38 mouse cellular contexts compared by ENCODE assay signal in the genomic region with DNA sequence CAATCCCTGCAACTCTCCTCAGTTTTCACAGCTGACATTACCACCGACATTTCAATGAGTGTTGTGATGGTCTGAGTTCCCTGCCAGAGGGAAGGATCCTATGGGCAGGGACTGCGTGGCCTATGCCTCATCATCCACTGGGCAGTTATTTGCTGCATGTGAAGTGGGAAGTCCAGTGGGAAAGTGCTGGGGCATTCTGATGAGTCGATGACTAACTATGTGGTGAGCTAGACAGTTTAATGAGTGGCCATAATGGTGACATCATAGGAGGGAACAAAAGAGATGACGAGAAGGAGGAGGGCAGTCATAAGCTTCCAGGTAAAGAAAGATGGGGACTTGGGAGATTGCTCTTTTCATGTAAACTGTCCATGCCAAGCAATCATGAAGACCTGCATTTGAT. TPM values are rescaled to one million over a fixed set of nuclear protein-coding genes. Genes with fewer than 3 reads are reported as not detected.
DNase-seq lines count a peak whose midpoint lies in the region; ATAC-seq and TF ChIP-seq lines count a peak whose summit lies in the region.
"Had no signal": no experiment of that assay in that cellular context is flagged by ENCODE, and none has a peak within 500 bp of the region (broad histone marks: within the 10 kb centered on the region; RNA-seq: fewer than 3 reads in every experiment).

No protein-coding gene starts in this region.

- H3K27ac ChIP-seq in lung, postnatal 0 days (ENCODE audit: low read length) = no peak overlapping the region
- H3K27ac ChIP-seq in embryonic fibroblast, embryonic 13.5 days (ENCODE audit: insufficient read depth, low read length) = peak overlapping the region; percentile 37; the same call in 1 of the 2 replicates
- H3K27ac ChIP-seq in stomach, postnatal 0 days (replicated peaks) = no peak overlapping the region
- no peak overlapping the region for H3K27ac ChIP-seq in midbrain, postnatal 0 days (ENCODE audit: low read depth, low read length)
- H3K27ac ChIP-seq: embryonic facial prominence, embryonic 12.5 days; embryonic facial prominence, embryonic 15.5 days; forebrain, embryonic 10.5 days; forebrain, embryonic 13.5 days; gastrocnemius, adult 2 months; heart, embryonic 15.5 days; hindbrain, embryonic 10.5 days; hindbrain, embryonic 13.5 days; intestine, embryonic 15.5 days had no signal

- no peak for TF ChIP-seq EP300 in lung, postnatal 0 days (IDR thresholded peaks at IDR 0.05)
- TF ChIP-seq EP300 in stomach, postnatal 0 days (optimal IDR thresholded peaks at IDR 0.05) = no peak

- 0 out of 2 replicates have a peak, but pooled peaks have one; percentile 35 for TF ChIP-seq POLR2A in embryonic fibroblast, embryonic 13.5 days (IDR thresholded peaks at IDR 0.05; ENCODE audit: low read depth, low read length)

- H3K36me3 ChIP-seq in lung, postnatal 0 days (ENCODE audit: insufficient read depth, low read length) = no peaks in the 10 kb centered on the region
- no peaks in the 10 kb centered on the region for H3K36me3 ChIP-seq in stomach, postnatal 0 days (ENCODE audit: control insufficient read depth, insufficient read depth, low read length)
- no peaks in the 10 kb centered on the region for H3K36me3 ChIP-seq in midbrain, postnatal 0 days (ENCODE audit: insufficient read depth, low read length)
- H3K36me3 ChIP-seq: embryonic facial prominence, embryonic 12.5 days; embryonic facial prominence, embryonic 15.5 days; forebrain, embryonic 10.5 days; G1E; heart, embryonic 12.5 days; heart, embryonic 15.5 days; hindbrain, embryonic 10.5 days; hindbrain, embryonic 13.5 days; intestine, embryonic 15.5 days had no signal

- no peak overlapping the region for H3K9ac ChIP-seq in lung, postnatal 0 days (replicated peaks; ENCODE audit: low read depth)
- H3K9ac ChIP-seq in stomach, postnatal 0 days (ENCODE audit: low read length) = no peak overlapping the region
- no peak overlapping the region for H3K9ac ChIP-seq in midbrain, postnatal 0 days (replicated peaks; ENCODE audit: low read length, poor library complexity, severe bottlenecking)
- H3K9ac ChIP-seq: embryonic facial prominence, embryonic 12.5 days; embryonic facial prominence, embryonic 15.5 days; forebrain, embryonic 13.5 days; forebrain, postnatal 0 days; heart, embryonic 12.5 days; heart, embryonic 15.5 days; hindbrain, embryonic 13.5 days; intestine, embryonic 15.5 days had no signal

- no peak for TF ChIP-seq CTCF in lung, postnatal 0 days (IDR thresholded peaks at IDR 0.05)
- no peak for TF ChIP-seq CTCF in embryonic fibroblast, embryonic 13.5 days (IDR thresholded peaks at IDR 0.05; ENCODE audit: borderline replicate concordance, insufficient read depth, low read length)
- TF ChIP-seq CTCF in stomach, postnatal 0 days (IDR thresholded peaks at IDR 0.05; ENCODE audit: low read depth) = no peak
- no peak for TF ChIP-seq CTCF in midbrain, postnatal 0 days (IDR thresholded peaks at IDR 0.05)

- ATAC-seq in lung, postnatal 0 days = peak; percentile 56
- peak; percentile 55; the same call in 1 of the 2 replicates for ATAC-seq in stomach, postnatal 0 days (ENCODE audit: low FRiP score, low TSS enrichment)
- no peak for ATAC-seq in midbrain, postnatal 0 days (ENCODE audit: low FRiP score)
- ATAC-seq: forebrain, embryonic 13.5 days; forebrain, postnatal 0 days; hindbrain, embryonic 16.5 days; intestine, embryonic 15.5 days had no signal

- no peak for DNase-seq in lung, postnatal 0 days (ENCODE audit: low spot score)
- no peak for DNase-seq in lung, adult 18-20 months
- peak; percentile 93 for DNase-seq in Muller cell, postnatal 12 days (ENCODE audit: inconsistent ontology term)
- no peak for DNase-seq in stomach, postnatal 0 days (ENCODE audit: low spot score)
- DNase-seq in left cerebral cortex, adult 8-10 months (ENCODE audit: low spot score in 2 of 2) = no peak
- no peak for DNase-seq in ovary, postnatal 10 days (ENCODE audit: low spot score)
- no peak for DNase-seq in midbrain, postnatal 0 days (ENCODE audit: low spot score)
- DNase-seq: adrenal gland, postnatal 10 days; adrenal gland, postnatal 36 days; B cell, adult 2 months; cerebellum, adult 2 months; cerebellum, postnatal 10 days; cerebellum, postnatal 36 days; forebrain, postnatal 0 days; gastrocnemius, adult 2 months; gastrocnemius, postnatal 14 days; heart, adult 11 months; heart, postnatal 10 days; heart, postnatal 36 days; kidney, adult 11 months had no signal

- H3K9me3 ChIP-seq in lung, postnatal 0 days (ENCODE audit: low read length) = no peaks in the 10 kb centered on the region
- H3K9me3 ChIP-seq in stomach, postnatal 0 days (ENCODE audit: control insufficient read depth, low read length) = no peaks in the 10 kb centered on the region
- H3K9me3 ChIP-seq in midbrain, postnatal 0 days (ENCODE audit: low read length) = no peaks in the 10 kb centered on the region
- H3K9me3 ChIP-seq: embryonic facial prominence, embryonic 12.5 days; embryonic facial prominence, embryonic 15.5 days; forebrain, embryonic 10.5 days; forebrain, embryonic 13.5 days; G1E; heart, embryonic 12.5 days; heart, embryonic 15.5 days; hindbrain, embryonic 10.5 days; hindbrain, embryonic 13.5 days; intestine, embryonic 15.5 days had no signal

- H3K4me1 ChIP-seq in lung, postnatal 0 days (ENCODE audit: insufficient read depth, low read depth, low read length) = no peaks in the 10 kb centered on the region
- peaks cover 7% of the 10 kb centered on the region for H3K4me1 ChIP-seq in embryonic fibroblast, embryonic 13.5 days (ENCODE audit: control insufficient read depth, insufficient read depth, low read length)
- H3K4me1 ChIP-seq in stomach, postnatal 0 days (replicated peaks; ENCODE audit: control insufficient read depth, insufficient read depth) = no peaks in the 10 kb centered on the region
- no peaks in the 10 kb centered on the region for H3K4me1 ChIP-seq in midbrain, postnatal 0 days (ENCODE audit: insufficient read depth, low read length)
- H3K4me1 ChIP-seq: embryonic facial prominence, embryonic 12.5 days; embryonic facial prominence, embryonic 15.5 days; forebrain, embryonic 13.5 days; heart, embryonic 15.5 days; hindbrain, embryonic 13.5 days; intestine, embryonic 15.5 days had no signal

- 63% methylated on average over 4 of the region's 4 CpGs for WGBS in lung, postnatal 0 days
- 70% methylated on average over 4 of the region's 4 CpGs for WGBS in stomach, postnatal 0 days
- 84% methylated on average over 4 of the region's 4 CpGs for WGBS in midbrain, postnatal 0 days

- H3K4me2 ChIP-seq in lung, postnatal 0 days (replicated peaks; ENCODE audit: low read depth, low read length) = no peak overlapping the region
- no peak overlapping the region for H3K4me2 ChIP-seq in stomach, postnatal 0 days (replicated peaks; ENCODE audit: low read depth)
- H3K4me2 ChIP-seq in midbrain, postnatal 0 days (ENCODE audit: low read depth, low read length, poor library complexity, severe bottlenecking) = no peak overlapping the region
- H3K4me2 ChIP-seq: embryonic facial prominence, embryonic 12.5 days; embryonic facial prominence, embryonic 15.5 days; forebrain, embryonic 13.5 days; heart, embryonic 12.5 days; heart, embryonic 15.5 days; hindbrain, embryonic 13.5 days; intestine, embryonic 15.5 days had no signal

- no peaks in the 10 kb centered on the region for H3K27me3 ChIP-seq in lung, postnatal 0 days (replicated peaks; ENCODE audit: insufficient read depth, low read length)
- no peaks in the 10 kb centered on the region for H3K27me3 ChIP-seq in stomach, postnatal 0 days (ENCODE audit: control insufficient read depth, insufficient read depth, low read length)
- no peaks in the 10 kb centered on the region for H3K27me3 ChIP-seq in midbrain, postnatal 0 days (ENCODE audit: insufficient read depth, low read length)
- H3K27me3 ChIP-seq: embryonic facial prominence, embryonic 15.5 days; heart, embryonic 12.5 days; heart, embryonic 15.5 days; intestine, embryonic 15.5 days had no signal

- H3K4me3 ChIP-seq in lung, postnatal 0 days (ENCODE audit: low read depth, low read length) = no peak overlapping the region
- H3K4me3 ChIP-seq in embryonic fibroblast, embryonic 13.5 days (ENCODE audit: insufficient read depth, low read length) = no peak overlapping the region
- H3K4me3 ChIP-seq in stomach, postnatal 0 days (ENCODE audit: low read depth, low read length) = no peak overlapping the region
- H3K4me3 ChIP-seq in midbrain, postnatal 0 days (ENCODE audit: low read depth, low read length) = no peak overlapping the region
- H3K4me3 ChIP-seq: embryonic facial prominence, embryonic 12.5 days; embryonic facial prominence, embryonic 15.5 days; erythroblast, embryonic 14.5 days; forebrain, embryonic 10.5 days; forebrain, embryonic 13.5 days; gastrocnemius, adult 2 months; heart, embryonic 12.5 days; heart, embryonic 15.5 days; hindbrain, embryonic 10.5 days; hindbrain, embryonic 13.5 days; intestine, embryonic 15.5 days had no signal

RNA-seq across cellular contexts. Expression of a gene that starts 10.4 kb away (rescaled TPM):
- 15.0 and 15.5 TPM in 2 replicates for polyA plus RNA-seq in lung, postnatal 0 days (2015; fragmentation: Nextera tagmentation; extraction: Ambion mirVana)
- 6.0 and 6.5 TPM in 2 replicates for polyA plus RNA-seq in embryonic fibroblast, embryonic 13.5 days (2011; ENCODE audit: insufficient read length, low read depth, missing spikeins)
- polyA plus RNA-seq in stomach, postnatal 0 days (2015; fragmentation: Nextera tagmentation; extraction: Ambion mirVana) = 9.9 and 12.0 TPM in 2 replicates
- total RNA-seq in left cerebral cortex, adult 8-10 months (2022) = 10 to 100 TPM; 30.9 to 34.5 (median 31.7) TPM
- 16.4 and 21.8 TPM in 2 replicates for total RNA-seq in midbrain, postnatal 0 days (2014; rRNA removed)
- polyA plus RNA-seq in midbrain, postnatal 0 days (2015; fragmentation: Nextera tagmentation; extraction: Ambion mirVana) = 20.8 and 23.5 TPM in 2 replicates
- total RNA-seq: CH12.LX had no signal

RNA-seq across cellular contexts. Expression of a gene that starts 19.4 kb away (rescaled TPM):
- polyA plus RNA-seq in lung, postnatal 0 days (2015; fragmentation: Nextera tagmentation; extraction: Ambion mirVana) = 0.80 TPM in 1 of 2 replicates, not detected in the other
- polyA plus RNA-seq in embryonic fibroblast, embryonic 13.5 days (2011; ENCODE audit: insufficient read length, low read depth, missing spikeins) = not detected in 2 replicates
- polyA plus RNA-seq in stomach, postnatal 0 days (2015; fragmentation: Nextera tagmentation; extraction: Ambion mirVana) = 0.80 and 0.81 TPM in 2 replicates
- 10 to 100 TPM in 2 of 4 experiments, 1 to 10 TPM in 1, not detected in 1; 2.2 to 24.0 (median 19.7) TPM for total RNA-seq in left cerebral cortex, adult 8-10 months (2022)
- 3.3 TPM in 1 of 2 replicates, not detected in the other for total RNA-seq in midbrain, postnatal 0 days (2014; rRNA removed)
- not detected in 2 replicates for polyA plus RNA-seq in midbrain, postnatal 0 days (2015; fragmentation: Nextera tagmentation; extraction: Ambion mirVana)
- polyA plus RNA-seq: embryonic facial prominence, embryonic 12.5 days; embryonic facial prominence, embryonic 15.5 days; forebrain, embryonic 10.5 days; forebrain, embryonic 13.5 days; forebrain, postnatal 0 days; heart, embryonic 12.5 days had no signal

RNA-seq across cellular contexts. Expression of a gene that starts 24.7 kb away (rescaled TPM):
- polyA plus RNA-seq in lung, postnatal 0 days (2015; fragmentation: Nextera tagmentation; extraction: Ambion mirVana) = 469 and 481 TPM in 2 replicates
- polyA plus RNA-seq in embryonic fibroblast, embryonic 13.5 days (2011; ENCODE audit: insufficient read length, low read depth, missing spikeins) = 617 and 890 TPM in 2 replicates
- 798 and 841 TPM in 2 replicates for polyA plus RNA-seq in stomach, postnatal 0 days (2015; fragmentation: Nextera tagmentation; extraction: Ambion mirVana)
- total RNA-seq in left cerebral cortex, adult 8-10 months (2022) = 1,000 to 10,000 TPM in 1 of 4 experiments, 100 to 1,000 TPM in 3; 328 to 1,203 (median 591) TPM
- total RNA-seq in midbrain, postnatal 0 days (2014; rRNA removed) = 520 and 652 TPM in 2 replicates
- 320 and 345 TPM in 2 replicates for polyA plus RNA-seq in midbrain, postnatal 0 days (2015; fragmentation: Nextera tagmentation; extraction: Ambion mirVana)

RNA-seq across cellular contexts. Expression of a gene that starts 59.8 kb away (rescaled TPM):
- polyA plus RNA-seq in lung, postnatal 0 days (2015; fragmentation: Nextera tagmentation; extraction: Ambion mirVana) = not detected in 2 replicates
- polyA plus RNA-seq in embryonic fibroblast, embryonic 13.5 days (2011; ENCODE audit: insufficient read length, low read depth, missing spikeins) = not detected in 2 replicates
- polyA plus RNA-seq in stomach, postnatal 0 days (2015; fragmentation: Nextera tagmentation; extraction: Ambion mirVana) = not detected in 2 replicates
- total RNA-seq in left cerebral cortex, adult 8-10 months (2022) = not detected
- total RNA-seq in midbrain, postnatal 0 days (2014; rRNA removed) = not detected in 2 replicates
- polyA plus RNA-seq in midbrain, postnatal 0 days (2015; fragmentation: Nextera tagmentation; extraction: Ambion mirVana) = not detected in 2 replicates
- total RNA-seq: adrenal gland, adult 18-20 months; adrenal gland, postnatal 10 days; adrenal gland, postnatal 36 days; CH12.LX; forebrain, postnatal 0 days; G1E; gastrocnemius, adult 2 months; gastrocnemius, postnatal 14 days; gastrocnemius, postnatal 4 days; heart, postnatal 10 days; heart, postnatal 36 days had no signal
- polyA plus RNA-seq: cerebellum, adult 2 months; cortical plate, adult 2 months; embryonic facial prominence, embryonic 12.5 days; erythroblast, embryonic 14.5 days; forebrain, embryonic 10.5 days; forebrain, embryonic 13.5 days; forebrain, postnatal 0 days; frontal cortex, adult 2 months; G1E; heart, embryonic 12.5 days; heart, embryonic 15.5 days; hindbrain, embryonic 10.5 days; hindbrain, embryonic 13.5 days; hindbrain, embryonic 16.5 days; intestine, embryonic 15.5 days had no signal
